8 mouse cellular contexts compared by ENCODE assay signal in genomic region chr17:46328723-46329122, GRCm38 (mm10). TPM values are rescaled to one million over a fixed set of nuclear protein-coding genes. Genes with fewer than 3 reads are reported as not detected.
A peak's percentile ranks its signal among the peaks of the same experiment; 100 is the strongest.
DNase-seq lines count a peak whose midpoint lies in the region; ATAC-seq and TF ChIP-seq lines count a peak whose summit lies in the region.

No protein-coding gene starts in this region.

- no peaks in the 10 kb centered on the region for H3K4me1 ChIP-seq in heart, adult 2 months (ENCODE audit: control insufficient read depth, insufficient read depth, low read length)
- peaks cover 16% of the 10 kb centered on the region for H3K4me1 ChIP-seq in forebrain, embryonic 15.5 days
- H3K4me1 ChIP-seq in liver, postnatal 0 days (ENCODE audit: insufficient read depth): peaks cover 23% of the 10 kb centered on the region

- intact Hi-C loops in heart, adult 2 months (cut with DNase I): loop anchor here (2.0 to 10.0 kb wide), 2 partner anchors 54 to 376 kb away; partner anchors contain the start of genes Ppp2r5d and Zfp318

- H3K9ac ChIP-seq in heart, adult 2 months (ENCODE audit: low read depth, low read length): no peak overlapping the region
- peak overlapping the region; percentile 89; the same call in 1 of the 2 replicates for H3K9ac ChIP-seq in forebrain, embryonic 15.5 days (replicated peaks)
- H3K9ac ChIP-seq in liver, postnatal 0 days (replicated peaks): no peak overlapping the region

- H3ac ChIP-seq in C2C12 (ENCODE audit: control insufficient read depth, insufficient read length, low read depth): peak overlapping the region; percentile 36

- TF ChIP-seq EP300 in heart, adult 2 months (IDR thresholded peaks at IDR 0.05; ENCODE audit: insufficient read depth, low read depth, low read length): no peak
- no peak for TF ChIP-seq EP300 in liver, postnatal 0 days (IDR thresholded peaks at IDR 0.05; ENCODE audit: low read depth)

- H3K4me2 ChIP-seq in forebrain, embryonic 15.5 days (replicated peaks): peak overlapping the region; percentile 85
- peak overlapping the region; percentile 98 for H3K4me2 ChIP-seq in liver, postnatal 0 days (ENCODE audit: low read depth, low read length)

- no peaks in the 10 kb centered on the region for H3K9me3 ChIP-seq in forebrain, embryonic 15.5 days
- no peaks in the 10 kb centered on the region for H3K9me3 ChIP-seq in liver, postnatal 0 days (ENCODE audit: low read length)

- H3K36me3 ChIP-seq in heart, adult 2 months (ENCODE audit: control insufficient read depth, insufficient read depth, low read length): no peaks in the 10 kb centered on the region
- no peaks in the 10 kb centered on the region for H3K36me3 ChIP-seq in C2C12 (ENCODE audit: control insufficient read depth, insufficient read depth)
- no peaks in the 10 kb centered on the region for H3K36me3 ChIP-seq in forebrain, embryonic 15.5 days
- no peaks in the 10 kb centered on the region for H3K36me3 ChIP-seq in liver, postnatal 0 days (replicated peaks; ENCODE audit: insufficient read depth, low read length)

- ATAC-seq in forebrain, embryonic 15.5 days (replicated peaks): no peak
- ATAC-seq in liver, postnatal 0 days: no peak

- no peak for TF ChIP-seq CTCF in heart, adult 2 months (IDR thresholded peaks at IDR 0.05)
- no peak for TF ChIP-seq CTCF in C2C12 (IDR thresholded peaks at IDR 0.05; ENCODE audit: control insufficient read depth, insufficient read depth, insufficient read length)
- no peak for TF ChIP-seq CTCF in liver, postnatal 0 days (IDR thresholded peaks at IDR 0.05; ENCODE audit: low read depth)

- peak overlapping the region; percentile 90 for H3K27ac ChIP-seq in heart, adult 2 months
- peak overlapping the region; percentile 98 for H3K27ac ChIP-seq in forebrain, embryonic 15.5 days (replicated peaks)
- peak overlapping the region; percentile 81 for H3K27ac ChIP-seq in liver, postnatal 0 days (ENCODE audit: low read depth)

- H3K27me3 ChIP-seq in heart, adult 2 months (ENCODE audit: control insufficient read depth, insufficient read depth, low read length): no peaks in the 10 kb centered on the region
- H3K27me3 ChIP-seq in C2C12 (ENCODE audit: control insufficient read depth, insufficient read depth, insufficient read length): peaks cover 3% of the 10 kb centered on the region
- no peaks in the 10 kb centered on the region for H3K27me3 ChIP-seq in forebrain, embryonic 15.5 days
- no peaks in the 10 kb centered on the region for H3K27me3 ChIP-seq in liver, postnatal 0 days (ENCODE audit: insufficient read depth, low read length)

- H3K79me2 ChIP-seq in heart, adult 2 months (replicated peaks; ENCODE audit: control insufficient read depth, insufficient read depth, low read length): no peaks in the 10 kb centered on the region
- H3K79me2 ChIP-seq in C2C12 (ENCODE audit: control insufficient read depth, insufficient read depth): no peaks in the 10 kb centered on the region

- no peak for DNase-seq in heart, adult 2 months
- no peak for DNase-seq in heart, adult 9 months (ENCODE audit: low spot score in 2 of 2)
- no peak for DNase-seq in liver, postnatal 0 days
- DNase-seq in thymus, postnatal 10 days (ENCODE audit: low spot score in 2 of 2): no peak
- DNase-seq in thymus, postnatal 4 days: no peak
- no peak for DNase-seq in left cerebral cortex, adult 18-20 months (ENCODE audit: low spot score in 2 of 2)

- H3K79me3 ChIP-seq in C2C12 (ENCODE audit: low read depth): no peaks in the 10 kb centered on the region

- no peak overlapping the region for H3K4me3 ChIP-seq in heart, adult 2 months
- H3K4me3 ChIP-seq in C2C12 (ENCODE audit: insufficient read depth, poor library complexity, severe bottlenecking): peak overlapping the region; percentile 49
- peak overlapping the region; percentile 84 for H3K4me3 ChIP-seq in forebrain, embryonic 15.5 days
- H3K4me3 ChIP-seq in liver, postnatal 0 days (ENCODE audit: low read depth, low read length): no peak overlapping the region

- no peak for TF ChIP-seq POLR2A in heart, adult 2 months (IDR thresholded peaks at IDR 0.05; ENCODE audit: insufficient read depth, low read depth, low read length)

- 76% methylated on average over 6 of the region's 6 CpGs for WGBS in heart, adult 2 months
- WGBS in forebrain, embryonic 15.5 days: 70% methylated on average over 6 of the region's 6 CpGs
- WGBS in liver, postnatal 0 days (ENCODE audit: insufficient replicate concordance): 66% methylated on average over 6 of the region's 6 CpGs

TF ChIP-seq in C2C12, 6 proteins besides CTCF, POLR2A, EP300 and RAD21:
- peak; percentile 64 for TF ChIP-seq USF1 (IDR thresholded peaks at IDR 0.05; ENCODE audit: low read depth)
- no peak for TF ChIP-seq FOSL1 (IDR thresholded peaks at IDR 0.05; ENCODE audit: insufficient read depth, low read length, poor library complexity, severe bottlenecking)
- TF ChIP-seq CEBPB (IDR thresholded peaks at IDR 0.05; ENCODE audit: low read depth): no peak

RNA-seq across cellular contexts. Expression of gene Abcc10, which starts 0.6 kb away (rescaled TPM):
- total RNA-seq in heart, adult 2 months (2021): 1 to 10 TPM; 3.9 to 4.0 TPM
- 9.1 and 13.4 TPM in 2 replicates for polyA plus RNA-seq in heart, adult 2 months (2012; rRNA removed)
- polyA plus RNA-seq in C2C12 (2012; fragmentation: generic; extraction: Trizol): 4.0 TPM
- polyA plus RNA-seq in forebrain, embryonic 15.5 days (2015; fragmentation: Nextera tagmentation; extraction: Ambion mirVana): 6.6 and 8.1 TPM in 2 replicates
- polyA plus RNA-seq in liver, postnatal 0 days (2015; fragmentation: Nextera tagmentation; extraction: Ambion mirVana): 1.5 TPM in 2 replicates
- total RNA-seq in left cerebral cortex, adult 18-20 months (2021): 1 to 10 TPM; 6.9 to 9.2 TPM

RNA-seq across cellular contexts. Expression of gene Dlk2, which starts 31.5 kb away (rescaled TPM):
- under 1 TPM; 0.23 to 0.39 TPM for total RNA-seq in heart, adult 2 months (2021)
- 0.35 and 0.74 TPM in 2 replicates for polyA plus RNA-seq in heart, adult 2 months (2012; rRNA removed)
- polyA plus RNA-seq in C2C12 (2012; fragmentation: generic; extraction: Trizol): 14.7 TPM
- polyA plus RNA-seq in forebrain, embryonic 15.5 days (2015; fragmentation: Nextera tagmentation; extraction: Ambion mirVana): 7.2 and 9.2 TPM in 2 replicates
- polyA plus RNA-seq in liver, postnatal 0 days (2015; fragmentation: Nextera tagmentation; extraction: Ambion mirVana): not detected in 2 replicates
- 10 to 100 TPM; 65.7 to 67.5 TPM for total RNA-seq in left cerebral cortex, adult 18-20 months (2021)

RNA-seq across cellular contexts. Expression of gene Tjap1, which starts 45.9 kb away (rescaled TPM):
- total RNA-seq in heart, adult 2 months (2021): 10 to 100 TPM; 28.3 to 34.7 TPM
- 35.8 and 39.1 TPM in 2 replicates for polyA plus RNA-seq in heart, adult 2 months (2012; rRNA removed)
- polyA plus RNA-seq in C2C12 (2012; fragmentation: generic; extraction: Trizol): 79.3 TPM
- polyA plus RNA-seq in forebrain, embryonic 15.5 days (2015; fragmentation: Nextera tagmentation; extraction: Ambion mirVana): 31.5 and 37.1 TPM in 2 replicates
- 5.6 and 6.2 TPM in 2 replicates for polyA plus RNA-seq in liver, postnatal 0 days (2015; fragmentation: Nextera tagmentation; extraction: Ambion mirVana)
- total RNA-seq in left cerebral cortex, adult 18-20 months (2021): 10 to 100 TPM; 37.7 to 48.9 TPM

RNA-seq across cellular contexts. Expression of gene Zfp318, which starts 54.8 kb away (rescaled TPM):
- total RNA-seq in heart, adult 2 months (2021): 10 to 100 TPM; 14.9 to 15.6 TPM
- polyA plus RNA-seq in heart, adult 2 months (2012; rRNA removed): 7.1 and 11.8 TPM in 2 replicates
- 3.4 TPM for polyA plus RNA-seq in C2C12 (2012; fragmentation: generic; extraction: Trizol)
- polyA plus RNA-seq in forebrain, embryonic 15.5 days (2015; fragmentation: Nextera tagmentation; extraction: Ambion mirVana): 12.8 and 13.5 TPM in 2 replicates
- 1.6 and 2.2 TPM in 2 replicates for polyA plus RNA-seq in liver, postnatal 0 days (2015; fragmentation: Nextera tagmentation; extraction: Ambion mirVana)
- 10 to 100 TPM; 46.2 to 50.5 TPM for total RNA-seq in left cerebral cortex, adult 18-20 months (2021)

Comparison
In these comparisons a context has a peak if more than half of its experiments do, and no peak if none do; other contexts are left out.
1. H3K4me3 ChIP-seq: peak in C2C12 (single experiment) and forebrain, embryonic 15.5 days (single experiment); none in heart, adult 2 months (single experiment) and liver, postnatal 0 days (single experiment).
2. Peak in every context shown above with its lines, with median percentiles within 50 percentile points of each other: H3K27ac ChIP-seq.